Mouse (Mus musculus): Measurements from ENCODE around the gene Msi1.

DNA sequence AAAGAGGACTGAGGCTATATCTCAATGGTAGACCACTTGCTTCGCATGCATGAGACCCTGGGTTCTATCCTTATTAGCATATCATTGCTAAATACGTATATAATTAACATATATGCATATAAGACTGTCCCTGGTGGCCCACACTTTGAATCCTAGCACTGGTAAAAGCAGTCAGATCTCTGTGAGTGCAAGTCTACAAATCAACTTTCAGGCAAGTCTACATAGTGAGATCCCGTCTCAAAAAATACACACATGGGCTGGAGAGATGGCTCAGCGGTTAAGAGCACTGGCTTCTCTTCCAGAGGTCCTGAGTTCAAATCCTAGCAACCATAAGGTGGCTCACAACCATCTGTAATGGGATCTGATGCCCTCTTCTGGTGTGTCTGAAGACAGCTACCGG is 61.7 kb downstream of the Msi1 start:
- no peak for TF ChIP-seq CTCF (conservative IDR thresholded peaks at IDR 0.05; ENCODE audit: low read length)
- no peak for TF ChIP-seq POU5F1 (IDR thresholded peaks at IDR 0.05; ENCODE audit: borderline replicate concordance, low read length)
- no peak for TF ChIP-seq NANOG (IDR thresholded peaks at IDR 0.05; ENCODE audit: borderline replicate concordance, low read length)

Data from E14TG2a.4 (cell line).